Mouse (Mus musculus) thymus, postnatal 36 days (tissue): ENCODE measurements around the gene Adcy1.

Experiments
- DNase-seq, 2 experiments: peaks; one replicate each; pipeline ENCODE4 v3.0.0; 2022; ENCODE audit warnings: mixed read lengths in 2 of 2

Gene Adcy1

DNA sequence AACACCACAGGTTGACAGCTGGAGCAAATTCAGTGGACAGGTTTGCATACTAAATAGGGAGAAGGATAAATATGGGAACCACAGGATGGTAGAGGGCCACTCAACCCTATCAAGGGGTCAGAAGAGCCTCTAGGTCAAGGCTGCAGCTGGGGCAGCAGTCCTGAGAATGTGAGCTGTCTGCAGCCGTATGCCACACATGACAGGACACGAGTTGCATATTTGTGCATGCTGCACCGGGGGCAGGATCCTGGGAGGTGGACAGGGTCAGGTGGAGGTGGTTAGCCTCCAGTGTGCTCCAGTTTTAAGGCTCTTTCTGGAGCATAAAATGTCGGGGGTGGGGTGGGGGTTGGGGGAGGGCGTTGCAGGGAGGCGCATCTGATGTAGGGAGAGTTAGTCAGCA is 8.3 kb downstream of the Adcy1 start:
- no peak for DNase-seq

DNA sequence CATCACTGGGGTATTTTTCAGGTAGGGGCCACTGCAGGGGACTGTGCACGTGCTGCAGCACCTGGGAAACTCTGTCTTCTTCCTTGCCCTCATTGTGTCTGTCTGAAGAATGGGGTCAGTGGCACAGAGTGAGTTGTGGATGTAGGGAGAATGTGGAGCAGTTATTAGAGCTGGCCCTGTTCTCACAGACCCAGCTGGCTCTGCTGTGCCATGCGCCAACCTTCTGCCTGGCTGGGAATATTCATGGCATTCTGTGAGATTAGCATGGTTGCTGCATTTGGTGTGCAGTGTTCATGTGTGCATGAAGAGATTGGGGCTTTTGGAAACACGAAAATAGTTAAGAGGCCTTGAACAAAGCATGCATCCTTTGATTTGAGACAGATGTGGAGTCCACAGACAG is 10.3 kb downstream of the Adcy1 start:
- DNase-seq = no peak

DNA sequence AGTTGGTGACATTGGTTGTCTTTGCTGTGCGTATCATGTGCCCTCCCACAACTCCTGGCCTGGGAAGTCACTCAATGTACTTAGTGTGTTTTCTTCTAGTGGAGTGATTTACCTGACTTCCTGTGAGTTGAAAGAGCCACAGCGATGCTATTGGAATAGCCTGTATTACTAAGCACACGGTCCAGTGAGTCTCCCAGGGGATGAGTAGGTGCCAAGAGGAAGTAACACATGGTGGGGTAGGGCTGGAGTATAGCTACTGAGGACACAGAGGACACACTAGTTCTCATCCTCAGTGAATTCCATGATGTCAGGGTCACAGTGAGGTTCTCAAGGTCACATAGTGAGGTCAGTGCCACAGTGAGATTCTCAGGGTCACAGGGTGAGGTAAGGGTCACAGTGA is 13.2 kb downstream of the Adcy1 start:
- DNase-seq = no peak

DNA sequence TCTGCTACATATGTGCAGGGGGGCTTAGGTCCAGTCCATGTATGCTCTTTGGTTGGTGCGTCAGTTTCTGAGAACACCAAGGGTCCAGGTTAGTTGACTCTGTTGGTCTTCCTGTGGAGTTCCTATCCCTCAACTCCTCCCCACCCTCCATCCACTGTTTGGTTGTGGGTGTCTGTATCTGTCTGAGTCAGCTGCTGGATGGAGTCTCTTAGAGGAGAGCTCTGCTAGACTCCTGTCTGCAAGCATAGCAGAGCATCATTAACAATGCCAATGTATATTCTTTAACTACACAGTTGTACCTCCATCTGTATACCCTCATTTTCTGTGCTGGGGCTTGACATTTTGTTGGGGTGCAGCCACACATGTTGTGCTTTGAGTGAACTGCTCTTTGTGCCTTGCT is 18.6 kb downstream of the Adcy1 start:
- no peak for DNase-seq

DNA sequence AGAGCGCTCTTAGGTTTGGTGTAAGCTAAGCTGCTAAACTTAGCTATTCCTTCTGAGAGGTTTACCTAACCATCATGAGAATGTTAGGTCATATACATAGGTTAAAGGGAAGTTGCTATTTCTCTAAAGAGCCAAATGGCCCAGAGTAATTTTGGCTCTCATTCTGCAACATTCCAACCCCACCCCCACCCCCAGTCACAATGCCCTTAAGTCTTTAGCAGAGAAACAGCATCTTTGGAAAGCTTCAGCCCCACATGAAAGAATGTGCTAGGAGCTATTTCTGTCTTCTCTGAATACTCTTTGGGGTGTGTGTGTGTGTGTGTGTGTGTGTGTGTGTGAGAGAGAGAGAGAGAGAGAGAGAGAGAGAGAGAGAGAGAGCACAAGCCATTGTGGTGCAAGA is 20.6 kb downstream of the Adcy1 start:
- no peak for DNase-seq

DNA sequence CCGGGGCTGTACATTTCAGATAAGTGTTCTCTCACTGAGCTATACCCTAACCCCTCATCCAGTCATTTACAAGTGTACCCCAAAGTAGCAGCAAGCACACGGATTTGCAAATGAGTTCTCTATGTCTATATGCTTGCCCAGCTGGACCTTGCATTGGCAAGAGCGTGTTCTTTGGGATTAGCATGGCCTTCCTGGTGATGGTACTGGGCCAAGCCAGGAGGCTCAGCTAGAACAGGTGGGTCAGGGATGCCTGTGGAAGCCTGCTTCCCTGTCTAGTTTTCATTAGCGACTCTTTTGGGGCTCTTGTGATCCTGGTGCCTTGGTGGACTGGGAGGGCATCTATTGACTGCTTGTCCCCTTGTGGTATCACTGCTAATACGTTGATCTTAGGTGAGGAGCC is 21.9 kb downstream of the Adcy1 start:
- no peak for DNase-seq

DNA sequence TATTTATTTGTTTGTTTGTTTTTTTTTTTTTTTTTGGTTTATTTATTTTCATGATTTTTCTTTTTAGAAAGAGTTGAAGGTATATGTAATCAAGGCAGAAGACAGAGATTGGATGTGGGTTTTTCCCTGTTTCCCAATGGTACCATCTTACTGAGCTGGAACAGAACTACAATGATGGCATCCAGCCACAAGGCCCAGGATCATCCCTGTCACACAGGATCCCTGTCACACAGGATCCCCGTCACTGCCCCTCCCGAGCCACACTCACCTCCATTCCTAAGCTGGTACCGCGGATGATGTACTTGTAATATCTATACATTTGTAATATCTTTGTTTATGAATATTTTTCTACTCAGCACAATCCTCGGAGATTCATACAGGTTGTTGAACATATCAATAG is 27.8 kb downstream of the Adcy1 start:
- no peak for DNase-seq

DNA sequence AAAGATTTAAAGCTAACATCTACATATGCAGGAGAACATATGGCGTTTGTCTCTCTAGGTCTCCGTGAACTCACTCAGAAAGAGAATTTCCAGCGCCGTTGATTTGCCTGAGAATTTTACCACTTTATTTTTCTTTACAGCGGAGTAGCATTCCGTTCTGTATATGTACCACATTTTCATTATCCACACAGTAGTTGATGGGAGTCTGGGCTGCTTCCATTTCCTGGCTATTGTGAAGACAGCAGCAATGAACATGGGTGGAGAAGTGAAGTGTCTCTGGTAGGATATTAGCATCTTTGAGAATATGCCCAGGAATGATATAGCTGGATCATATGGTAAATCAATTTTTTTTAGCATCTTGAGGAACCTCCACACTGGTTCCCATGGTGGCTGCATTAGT is 31.6 kb downstream of the Adcy1 start:
- DNase-seq = no peak

DNA sequence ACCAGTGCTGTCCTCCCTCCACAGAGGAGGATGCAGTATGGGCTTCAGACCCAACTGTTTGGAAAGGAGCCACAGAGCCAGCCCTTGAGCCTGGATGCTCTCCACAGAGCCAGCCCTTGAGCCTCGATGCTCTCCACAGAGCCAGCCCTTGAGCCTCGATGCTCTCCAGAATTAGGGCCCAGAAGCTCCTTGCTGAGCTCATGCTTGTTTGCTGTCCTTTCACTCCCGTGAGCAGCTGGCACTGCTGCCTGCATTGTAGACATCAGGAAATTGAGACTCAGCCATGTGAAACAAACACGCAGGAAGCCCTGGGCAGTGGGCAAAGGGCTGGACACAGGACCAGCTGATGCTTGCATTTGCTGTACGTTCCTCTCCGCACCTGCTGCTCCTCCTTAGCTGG is 38.4 kb downstream of the Adcy1 start:
- DNase-seq = no peak

DNA sequence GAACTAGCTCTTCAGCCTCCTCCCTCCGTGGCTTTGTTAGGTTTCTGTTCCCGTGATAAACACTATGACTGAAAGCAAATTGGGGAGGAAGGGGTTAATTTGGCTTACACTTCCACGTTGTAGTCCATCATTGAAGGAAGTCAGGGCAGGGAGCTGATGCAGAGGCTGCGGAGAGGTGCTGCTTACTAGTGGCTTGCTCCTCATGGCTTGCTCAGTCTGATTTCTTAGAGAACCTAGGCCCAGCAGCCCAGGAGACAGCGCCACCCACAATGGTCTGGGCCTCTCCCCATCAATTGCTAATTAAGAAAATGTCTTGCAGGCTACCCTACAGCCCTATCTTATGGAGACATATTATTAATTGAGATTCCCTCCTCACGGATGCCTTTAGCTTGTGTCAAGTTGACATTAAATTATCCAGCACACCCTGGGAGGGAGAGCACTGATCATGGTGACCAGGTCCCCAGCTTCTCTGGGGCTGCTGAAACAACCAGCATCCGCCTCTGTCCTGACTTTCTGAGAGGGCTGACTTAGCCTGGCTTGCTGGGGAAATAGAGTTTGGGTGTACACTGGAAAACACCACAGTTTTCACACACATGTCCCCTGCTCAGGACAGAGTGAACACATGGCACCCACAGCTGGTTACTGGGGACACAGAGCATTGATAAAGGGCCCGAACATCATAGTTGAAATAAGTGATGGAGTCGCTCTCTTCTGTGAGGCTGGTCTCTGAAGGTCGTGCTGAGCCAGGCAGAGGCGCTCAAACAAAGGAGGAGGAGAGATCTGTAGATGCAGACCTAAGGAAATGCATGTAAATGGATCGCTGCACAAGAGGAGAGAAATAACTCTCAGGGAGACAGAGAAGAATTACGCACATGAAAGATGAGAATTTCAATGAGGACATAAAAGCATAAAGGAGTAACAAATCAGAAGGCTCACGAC is 39.2 kb downstream of the Adcy1 start:
- no peak for DNase-seq

DNA sequence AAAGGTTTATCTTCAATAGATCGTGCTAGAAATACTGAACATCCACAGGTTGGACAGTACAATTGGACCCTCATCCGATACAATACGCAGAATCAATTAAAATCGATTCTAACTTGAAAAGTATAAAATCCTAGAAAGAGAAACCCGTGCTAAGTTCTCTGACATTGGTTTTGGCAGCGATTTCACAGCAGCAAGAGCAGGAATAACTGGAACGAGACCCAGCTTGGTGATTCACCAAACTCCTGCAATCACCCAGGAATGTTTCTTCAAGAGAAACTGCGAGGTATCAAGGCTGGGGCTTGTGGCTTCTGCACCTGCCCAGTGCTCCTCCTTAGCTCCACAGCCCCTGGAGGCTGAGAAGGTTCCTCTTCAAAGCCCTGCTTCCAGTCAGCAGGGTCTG is 42.0 kb downstream of the Adcy1 start:
- no peak for DNase-seq

DNA sequence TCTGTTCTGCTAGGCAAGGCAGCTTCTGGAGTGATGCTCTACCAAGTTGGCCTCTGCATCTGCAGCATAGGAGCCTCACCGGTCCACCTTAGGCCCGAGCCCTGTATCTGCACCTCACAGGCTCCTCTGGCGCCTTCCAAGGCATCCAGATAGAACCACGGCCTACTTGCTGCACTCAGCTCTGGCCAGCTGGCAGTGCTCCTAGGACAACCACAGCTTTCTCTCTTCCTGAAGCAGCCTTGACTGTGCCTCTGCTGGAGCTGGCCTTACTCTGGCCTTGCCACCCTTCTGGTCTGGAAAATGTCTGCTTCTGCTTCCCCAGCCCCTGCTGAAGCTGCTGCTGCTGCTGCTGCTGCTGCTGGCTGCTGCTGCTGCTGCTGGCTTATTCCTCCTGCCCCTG is 45.8 kb downstream of the Adcy1 start:
- DNase-seq = no peak

DNA sequence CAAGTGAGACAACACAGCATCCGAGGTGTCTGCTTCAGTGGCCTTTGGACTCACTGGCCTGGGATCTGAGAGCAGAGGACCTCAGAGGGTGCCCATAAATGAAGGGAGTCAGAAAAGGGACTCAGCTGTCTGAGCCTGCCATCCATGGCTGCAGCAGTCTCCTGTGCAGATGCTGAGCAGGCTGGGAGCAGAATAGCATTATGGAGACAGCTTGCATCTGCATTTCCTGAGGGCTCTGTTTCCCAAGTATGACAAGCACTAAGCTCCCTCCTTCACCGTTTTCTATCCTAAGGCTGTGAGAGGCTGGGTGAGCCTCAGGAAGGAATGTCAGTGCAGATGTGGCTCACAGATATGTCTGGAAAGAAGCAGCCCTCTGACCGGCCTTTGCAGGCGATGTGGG is 49.8 kb downstream of the Adcy1 start:
- DNase-seq = no peak

DNA sequence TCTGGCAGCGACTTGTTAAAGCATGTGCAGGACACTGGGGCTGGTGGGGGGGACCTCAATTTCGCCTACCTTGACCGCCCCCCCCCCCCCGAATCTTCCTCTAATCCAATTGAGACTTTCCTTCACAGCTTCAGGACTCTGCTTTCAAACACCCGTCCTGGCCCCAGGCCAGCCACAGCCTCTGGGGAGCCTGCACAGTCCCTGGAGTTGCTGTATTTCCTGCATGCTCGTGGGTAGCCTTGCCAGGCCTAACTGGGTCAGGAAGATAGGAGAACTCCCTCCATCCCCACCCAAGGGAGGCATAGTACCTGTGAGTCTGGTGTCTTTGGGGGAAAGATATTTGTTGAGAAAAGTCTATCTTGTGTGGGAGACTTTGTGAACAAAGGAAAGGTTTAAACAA is 50.4 kb downstream of the Adcy1 start:
- DNase-seq = no peak

DNA sequence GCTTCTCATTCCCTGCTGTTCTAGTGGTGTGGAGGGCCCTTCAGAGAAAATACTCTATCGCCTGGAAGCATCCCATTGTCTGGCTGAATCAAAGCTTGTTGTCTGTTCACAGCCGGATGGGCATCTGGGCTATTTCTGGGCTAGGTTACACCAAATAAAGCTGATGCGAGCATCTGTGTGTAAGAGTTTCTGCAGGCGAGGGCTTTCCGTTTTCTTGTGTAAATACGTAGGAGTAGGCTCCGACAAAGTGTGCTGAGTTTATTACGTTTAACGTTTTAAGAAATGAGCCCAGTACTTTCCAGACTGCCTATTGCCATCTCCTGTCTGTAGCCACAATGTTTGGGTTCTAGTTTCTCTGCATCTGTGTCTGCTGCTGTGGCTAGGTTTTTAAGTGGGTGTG is 51.0 kb downstream of the Adcy1 start:
- DNase-seq = no peak

DNA sequence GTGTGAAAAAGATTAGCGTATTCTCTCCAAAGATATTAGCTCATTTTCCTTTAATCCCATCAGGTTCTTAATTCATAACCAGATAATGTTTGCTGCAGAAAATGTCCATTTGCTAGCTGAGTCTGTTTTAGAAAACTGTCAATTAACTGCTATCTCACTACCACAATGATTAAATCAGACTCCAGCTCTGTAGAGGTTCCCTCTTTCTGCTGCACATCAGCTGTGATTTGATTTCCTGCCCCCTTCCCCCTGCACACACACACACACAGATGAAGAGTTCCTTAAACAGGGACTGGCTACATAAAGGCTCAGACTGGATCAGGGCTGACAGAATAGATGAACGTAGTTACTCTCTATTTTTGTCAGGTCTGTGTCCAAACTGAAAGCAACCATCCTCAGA is 53.4 kb downstream of the Adcy1 start:
- DNase-seq = no peak

DNA sequence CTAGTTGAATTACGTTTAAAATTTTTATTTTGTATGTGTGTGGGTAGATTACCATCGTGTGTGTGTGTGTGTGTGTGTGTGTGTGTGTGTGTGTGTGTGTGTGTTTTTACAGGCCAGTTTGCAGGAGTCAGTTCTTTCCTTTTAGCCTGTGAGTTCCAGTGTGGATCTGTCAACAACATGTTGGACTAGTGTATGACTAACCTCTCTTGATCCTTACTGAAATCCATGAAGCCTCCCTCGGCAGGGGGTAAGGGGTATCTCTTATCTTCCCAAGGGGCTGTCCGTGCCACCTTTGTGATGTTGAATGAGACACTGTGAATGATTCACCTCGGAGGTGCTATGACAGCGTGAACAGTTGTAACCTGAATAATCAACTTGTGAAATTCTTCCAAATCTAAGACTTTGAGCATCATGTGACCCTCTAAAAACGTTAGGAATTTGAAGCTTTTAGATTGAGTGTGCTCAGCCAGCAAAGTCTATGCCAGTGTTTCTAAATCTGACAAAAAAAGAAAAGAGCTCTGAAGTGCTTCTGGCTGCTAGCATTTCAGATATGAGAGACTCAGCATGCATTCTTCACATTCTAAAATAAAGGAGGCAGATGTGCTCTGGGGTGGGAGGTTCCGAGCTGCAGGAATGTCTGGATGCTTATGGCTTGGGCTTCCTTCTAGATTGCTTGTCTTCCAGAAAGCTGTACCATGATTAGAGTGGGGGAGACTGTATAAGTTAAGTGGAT is 66.2 kb downstream of the Adcy1 start:
- DNase-seq = no peak

DNA sequence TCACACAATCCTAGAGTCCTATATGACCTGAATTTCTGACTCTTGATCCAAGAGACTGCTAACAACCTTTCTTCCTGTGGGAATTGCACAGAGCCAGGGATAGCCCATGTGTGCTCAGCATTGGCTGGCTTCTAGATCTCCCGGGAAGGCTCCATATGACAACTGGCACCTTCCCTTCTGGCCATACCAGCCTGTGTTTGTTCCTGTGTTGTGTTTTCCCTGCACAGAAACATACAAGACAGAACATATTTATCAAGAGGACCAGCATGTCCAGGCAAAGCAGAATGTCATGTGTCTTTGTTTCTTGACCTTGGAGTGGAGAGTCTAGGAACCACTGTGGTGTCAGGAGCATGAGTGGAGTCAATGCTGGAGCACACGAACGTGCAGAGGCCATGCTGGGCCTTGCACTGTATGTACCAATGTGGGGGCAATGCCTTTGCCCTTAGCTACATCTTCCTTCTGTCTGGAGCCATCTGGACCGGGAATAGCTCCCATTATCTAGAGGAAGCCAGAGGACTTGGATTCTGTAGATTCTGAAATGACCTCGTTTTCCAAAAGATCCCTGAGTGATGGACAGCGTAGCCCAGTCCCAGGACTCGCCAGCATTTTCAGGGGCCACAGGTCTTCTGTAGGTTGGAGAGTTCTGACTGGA is 69.6 kb downstream of the Adcy1 start:
- DNase-seq = no peak

DNA sequence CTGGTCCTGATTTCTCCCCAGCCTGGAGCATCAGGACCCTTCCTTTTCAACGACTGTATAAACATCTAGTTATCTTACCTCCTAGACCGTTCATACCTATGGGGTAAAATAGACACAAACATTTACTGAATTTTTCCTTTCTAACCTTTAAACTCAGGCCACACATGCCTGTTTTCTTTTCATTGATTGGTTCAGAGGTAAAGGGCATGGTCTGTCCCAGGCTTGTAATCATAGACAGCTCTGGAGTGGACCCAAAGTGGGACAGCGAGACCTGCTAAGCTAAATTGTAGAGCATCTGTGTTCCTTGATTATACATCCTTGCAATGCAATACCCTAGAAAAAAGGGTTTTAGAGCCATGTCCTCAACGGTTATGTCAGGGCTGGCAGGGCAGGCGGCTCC is 70.4 kb downstream of the Adcy1 start:
- no peak for DNase-seq

DNA sequence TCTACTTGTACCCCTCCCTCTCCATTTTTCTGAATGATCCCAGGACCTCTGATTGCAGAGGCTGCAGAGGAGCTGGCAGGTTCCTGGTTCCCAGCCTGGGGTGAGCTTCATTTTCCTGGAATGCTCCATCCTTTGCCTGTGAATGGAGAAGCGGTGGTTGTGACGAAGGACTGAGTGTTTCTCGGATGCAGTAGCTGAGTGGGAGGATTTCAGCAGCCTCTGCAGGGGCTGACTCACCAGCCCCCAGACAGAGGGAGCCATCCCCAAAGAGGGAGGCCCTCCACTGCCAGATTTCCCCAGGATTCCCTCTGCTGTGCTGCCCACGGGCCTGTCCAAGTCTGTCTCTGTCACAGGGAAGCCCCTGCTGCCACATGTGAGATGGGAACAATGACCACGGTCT is 71.0 kb downstream of the Adcy1 start:
- DNase-seq = no peak

DNA sequence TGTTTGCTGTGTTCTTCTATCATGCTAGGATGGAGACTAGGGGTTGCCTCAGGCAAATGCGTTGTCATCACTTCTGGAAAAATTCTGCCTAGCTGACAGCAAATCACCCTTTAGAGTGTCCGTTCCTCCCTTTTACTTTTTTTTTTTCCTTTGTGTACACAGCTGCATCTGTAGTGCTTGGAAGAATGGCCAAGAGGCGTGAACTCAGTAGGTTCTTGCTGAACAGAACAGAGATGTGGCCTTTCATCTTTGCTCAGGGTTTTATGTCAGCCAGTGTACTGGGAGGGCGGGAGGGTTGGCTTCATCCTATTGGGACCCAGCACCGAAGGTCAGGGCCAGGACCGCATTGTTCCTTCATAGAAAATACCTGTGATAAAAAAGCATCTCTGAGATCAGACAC is 72.0 kb downstream of the Adcy1 start:
- no peak for DNase-seq

DNA sequence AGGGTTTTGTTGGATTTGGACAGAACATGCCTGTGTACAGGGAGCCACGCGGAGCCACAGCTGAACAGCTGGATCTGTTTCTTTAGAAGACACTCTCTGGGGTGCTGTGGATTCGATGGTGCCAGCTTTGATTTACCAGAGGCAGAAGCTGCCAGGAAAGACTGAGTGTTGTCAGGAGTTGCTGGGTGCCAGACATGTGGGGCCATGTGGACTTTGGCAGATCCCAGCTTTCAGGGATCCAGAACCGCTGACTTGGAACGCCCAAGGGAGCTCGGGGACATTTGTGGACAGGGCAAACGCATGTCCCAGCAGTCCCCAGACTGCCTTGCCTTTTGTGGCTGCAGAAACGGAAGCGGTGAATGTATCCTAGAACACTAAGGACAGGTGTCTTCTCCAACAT is 72.5 kb downstream of the Adcy1 start:
- DNase-seq = no peak

DNA sequence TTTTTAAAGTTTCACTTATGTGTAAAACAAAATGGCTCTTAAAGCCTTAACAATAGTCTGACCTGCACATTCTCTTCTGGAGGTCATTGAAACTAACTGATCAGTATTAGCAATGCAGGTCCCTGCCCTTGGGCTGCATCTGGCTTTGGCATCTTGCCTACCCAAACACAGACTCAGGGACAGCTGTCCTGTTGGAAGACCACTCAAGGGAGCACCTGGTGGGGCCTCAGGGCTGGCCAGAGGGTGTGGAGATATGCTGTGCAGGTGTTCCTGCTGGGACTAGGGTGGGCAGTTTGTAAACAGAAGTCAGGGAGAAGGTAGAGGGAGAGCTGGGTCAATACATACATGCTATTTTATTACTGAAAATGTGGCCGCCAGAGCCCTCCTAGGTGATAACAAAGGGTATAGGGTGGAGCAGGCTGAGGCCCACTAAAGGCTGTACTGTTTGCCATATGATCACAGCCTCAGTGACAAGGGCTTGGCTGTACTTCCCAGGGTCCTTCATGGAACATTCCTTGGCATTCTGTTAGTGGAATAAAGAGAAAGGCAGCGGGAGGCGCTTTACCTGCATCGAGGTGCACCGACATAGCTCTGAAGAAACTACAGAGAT is 73.1 kb downstream of the Adcy1 start:
- no peak for DNase-seq

DNA sequence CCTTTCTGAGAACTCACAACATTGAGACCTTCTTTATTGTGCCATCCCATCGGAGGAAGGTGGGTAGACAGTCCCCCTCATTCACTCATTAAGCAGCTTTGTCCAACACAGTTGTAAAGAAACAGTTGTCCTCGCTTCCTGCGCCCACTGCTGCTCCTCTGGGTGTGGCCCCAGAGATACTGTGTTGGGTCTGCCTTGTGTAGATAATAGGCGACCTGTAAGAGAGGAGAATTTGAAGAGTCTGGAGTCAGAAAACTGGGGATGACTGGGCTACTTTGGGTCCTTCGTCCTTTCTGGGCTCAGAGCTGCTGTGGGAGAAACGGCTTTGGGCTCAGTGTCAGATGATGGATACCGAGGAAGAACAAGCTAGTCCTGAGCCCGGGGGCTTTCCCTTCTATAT is 75.1 kb downstream of the Adcy1 start:
- no peak for DNase-seq
